Mouse (Mus musculus) left cerebral cortex, postnatal 14 days (tissue): ENCODE results near the gene Rnf138rt1. TPM values are rescaled to one million over a fixed set of nuclear protein-coding genes. Genes with fewer than 3 reads are reported as not detected.

Experiments
- DNase-seq, 2 experiments: peaks; one replicate each; pipeline ENCODE4 v3.0.0; 2021 to 2022; ENCODE audit warnings: low spot score in 2 of 2, mixed read lengths in 1 of 2
- intact Hi-C: fragments of 180-260 bp; cut with DNase I; formaldehyde crosslinking; loops from one replicate; pipeline ENCODE4 v1.15.1; 2025
- long read RNA-seq, 2 experiments: library from polyadenylated mRNA; stranded (forward); transcript quantifications; one replicate each; pipeline ENCODE4 v2.0.0; 2021
- total RNA-seq, 2 experiments: library from RNA; stranded (reverse); gene quantifications; 2 replicates each; pipeline ENCODE4 v1.2.3; 2021

Gene Rnf138rt1
- under 1 TPM; 0.31 to 0.57 TPM for total RNA-seq
- long read RNA-seq, experiment 1: 0 reads
- long read RNA-seq, experiment 2: 0 reads

DNA sequence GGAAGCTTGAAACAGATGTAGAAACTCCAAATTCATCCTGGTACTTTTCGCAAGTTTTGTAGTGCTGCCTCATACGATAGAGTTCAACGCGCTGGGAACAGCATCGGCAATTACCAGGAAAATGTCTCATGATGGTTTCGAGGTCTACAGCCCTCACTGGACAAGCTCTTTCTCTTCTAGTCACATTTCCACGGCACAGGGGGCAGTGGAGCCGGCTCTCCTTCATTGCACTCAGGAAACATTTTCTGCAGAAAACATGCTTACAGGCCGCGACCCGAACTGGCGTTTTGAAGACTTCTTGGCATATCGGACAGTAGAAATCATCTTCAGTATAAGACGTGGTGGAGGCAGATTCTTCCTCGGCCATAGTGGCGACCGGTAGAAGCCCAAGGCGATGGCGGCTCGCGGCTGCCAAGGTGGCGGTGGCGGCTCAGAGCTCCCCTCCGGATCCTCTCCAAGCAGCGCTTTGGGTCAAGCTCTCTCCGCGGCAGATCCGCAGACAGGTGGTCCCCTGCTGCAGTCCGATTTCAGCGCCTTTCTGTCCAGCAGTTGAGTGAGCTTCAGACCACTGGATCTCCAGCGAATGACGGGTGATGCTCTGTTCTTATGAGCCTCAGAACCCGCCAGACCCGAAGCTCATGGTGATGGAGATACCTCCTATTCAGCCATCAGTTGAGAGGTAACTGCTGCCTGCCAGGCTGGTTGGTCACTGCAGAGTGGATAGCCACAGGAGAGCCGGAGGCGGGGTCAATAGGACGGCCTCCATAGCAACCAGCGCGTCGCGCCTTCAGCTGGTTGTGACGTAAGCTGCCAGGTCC, at the start of gene Rnf138rt1:
Gene Rnf138rt1 (minus strand): TSS at position 713 of the 818 bp plus-strand sequence.
- peak; percentile 4 for DNase-seq
- intact Hi-C loops: no loop called here

DNA sequence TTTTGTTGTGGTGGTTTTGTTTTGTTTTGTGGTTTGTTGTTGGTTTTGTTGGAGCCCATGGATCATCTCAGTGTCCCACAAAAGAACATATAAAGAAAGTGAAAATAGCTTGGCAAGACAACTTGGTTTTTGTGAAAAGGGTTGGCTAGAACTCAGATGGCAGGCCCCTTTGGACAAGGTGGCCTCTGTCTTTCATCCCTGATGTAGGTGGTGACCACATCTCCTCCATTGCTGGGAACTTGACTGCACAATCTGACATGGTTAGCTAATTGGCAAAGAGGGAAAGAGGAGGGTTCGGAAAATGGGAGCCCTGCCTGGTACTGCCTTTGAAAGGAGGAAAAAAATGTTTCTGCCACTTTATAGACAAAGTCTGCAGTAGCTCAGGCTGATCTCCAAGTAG, 46.1 kb upstream of the Rnf138rt1 start:
- intact Hi-C loops: no loop called here
- DNase-seq: no peak

DNA sequence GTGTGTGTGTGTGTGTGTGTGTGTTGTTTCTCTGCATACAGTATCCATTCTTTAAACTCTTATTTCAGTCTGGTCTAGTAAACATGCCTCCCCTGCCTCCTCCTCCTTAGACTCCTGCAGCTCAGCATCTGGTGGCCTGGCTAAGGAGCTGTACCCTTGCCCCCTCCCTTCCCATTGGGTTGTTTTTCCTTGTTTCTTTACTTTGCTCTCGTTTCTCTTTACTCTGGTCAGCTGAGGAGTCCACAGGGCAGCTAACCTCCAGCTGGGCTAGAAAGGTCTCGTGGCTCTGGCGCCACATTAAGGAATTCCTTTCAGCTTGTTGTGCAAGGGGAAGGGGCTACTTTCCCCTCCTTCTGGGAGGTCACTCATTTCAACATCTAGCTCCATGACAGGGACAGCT, 5.2 kb upstream of the Rnf138rt1 start:
- intact Hi-C loops: no loop called here
- DNase-seq: no peak

DNA sequence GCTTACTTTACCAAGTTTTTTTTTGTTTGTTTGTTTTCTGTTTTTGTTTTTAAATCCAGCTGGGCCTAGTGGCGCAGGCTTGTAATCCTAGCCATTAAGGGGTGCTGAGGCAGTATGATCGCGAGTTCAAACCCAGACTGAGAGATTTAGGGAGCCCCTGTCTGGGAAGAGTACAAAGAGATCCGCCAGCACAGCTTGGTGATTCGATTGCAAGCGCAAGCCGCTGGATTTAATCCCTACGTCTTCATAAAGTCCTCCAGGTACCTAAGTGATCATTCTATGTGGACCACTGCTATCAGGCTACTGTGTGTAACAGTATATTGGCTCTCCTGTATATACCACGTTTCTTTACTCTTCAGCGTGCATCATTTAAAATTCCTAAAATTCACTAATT, 303 bp upstream of the Rnf138rt1 start:
- intact Hi-C loops: no loop called here
- no peak for DNase-seq

DNA sequence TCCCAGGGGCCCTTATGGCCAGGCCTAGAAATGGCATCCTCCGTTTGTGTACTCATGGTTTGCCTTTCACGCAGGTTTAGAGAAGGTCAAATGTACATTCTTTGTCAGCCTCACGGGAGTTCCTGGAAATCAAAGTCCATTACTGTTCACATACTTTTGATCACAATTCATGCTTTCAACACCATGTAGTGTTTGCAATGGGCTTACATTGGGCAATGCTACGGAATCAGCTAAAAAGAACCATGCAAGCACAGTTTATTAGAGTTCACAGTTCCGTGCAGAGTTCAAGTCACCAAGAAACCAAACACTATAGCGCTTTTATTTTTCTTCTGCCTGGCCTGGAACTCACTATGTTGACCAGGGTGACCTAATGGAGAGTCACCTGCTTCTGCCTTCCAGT, 15.1 kb downstream of the Rnf138rt1 start:
- intact Hi-C loops: no loop called here
- no peak for DNase-seq

DNA sequence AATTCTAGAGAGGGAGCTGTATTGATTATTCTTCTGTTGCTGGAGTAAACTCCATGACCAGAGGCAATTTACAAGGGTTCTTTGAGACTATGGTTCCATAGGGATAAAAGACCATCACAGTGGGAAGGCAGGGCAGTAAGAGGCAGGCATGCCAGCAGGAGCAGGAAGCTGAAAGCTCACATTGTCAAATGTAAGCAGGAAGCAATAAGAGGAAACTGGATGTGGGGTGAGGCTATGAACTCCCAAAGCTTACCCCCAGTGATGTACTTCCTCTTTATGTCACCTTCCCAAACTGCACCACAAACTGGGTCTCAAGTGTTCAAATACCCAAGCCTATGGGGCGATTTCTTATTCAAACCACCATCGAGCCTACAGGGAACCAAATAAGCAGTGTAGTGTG, 17.2 kb downstream of the Rnf138rt1 start:
- DNase-seq: no peak
- intact Hi-C loops: no loop called here

DNA sequence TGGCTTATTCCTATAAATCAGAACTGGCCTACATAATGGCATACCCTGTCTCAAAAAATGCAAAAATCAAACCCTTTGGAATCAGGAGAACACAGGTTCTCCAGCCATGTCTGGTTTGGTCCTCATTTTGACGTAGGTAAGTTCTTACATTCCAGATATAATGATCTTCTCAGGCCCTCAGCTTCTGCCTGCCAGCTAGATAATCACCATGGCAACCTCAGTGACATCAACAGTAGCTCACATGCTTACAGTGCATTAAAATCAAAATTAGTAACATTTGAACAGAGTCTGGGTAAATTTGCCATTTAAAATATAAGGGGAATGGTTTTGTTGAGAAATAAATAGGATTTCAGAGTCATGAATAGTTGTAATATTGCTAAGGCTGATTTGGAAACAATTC, 22.2 kb downstream of the Rnf138rt1 start:
- intact Hi-C loops: no loop called here
- DNase-seq: peak in 1 of 2 experiments; percentile 3

DNA sequence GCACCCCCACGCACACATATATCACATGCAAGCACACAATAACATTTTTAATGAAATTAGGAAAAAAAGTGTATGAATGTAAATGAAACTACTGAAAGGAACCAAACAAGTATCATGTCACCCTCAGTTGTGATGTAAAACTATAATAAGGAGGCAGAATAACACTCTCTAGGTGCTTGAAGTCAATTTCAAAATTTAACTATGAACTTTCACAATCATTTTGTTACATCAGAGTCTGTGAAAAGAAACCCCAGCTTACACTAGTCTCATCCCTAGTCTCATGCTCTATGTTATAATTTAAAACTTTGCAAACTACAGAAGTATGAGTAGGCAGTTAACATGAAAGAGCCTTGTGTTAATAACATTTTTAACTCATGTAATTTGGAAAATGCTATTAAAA, 27.0 kb downstream of the Rnf138rt1 start:
- DNase-seq: no peak
- intact Hi-C loops: no loop called here

DNA sequence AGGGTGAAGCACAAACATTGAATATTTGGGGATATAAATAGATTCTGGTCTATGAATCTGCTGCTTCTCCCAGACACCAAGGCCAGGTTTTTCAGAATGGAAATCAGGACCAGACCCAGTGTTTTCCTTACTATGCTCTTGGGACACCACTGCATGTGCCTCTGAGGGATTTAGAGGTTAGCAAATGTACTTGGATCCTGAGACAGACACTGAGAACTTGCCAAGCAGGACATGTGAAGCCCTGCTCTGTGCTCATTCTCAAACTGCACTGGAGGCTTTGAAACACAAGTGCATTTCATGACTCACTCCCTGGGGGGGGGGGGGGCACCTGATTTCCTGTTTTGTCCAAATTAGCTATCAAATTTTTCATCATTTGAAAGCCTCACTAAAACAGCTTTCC, 37.5 kb downstream of the Rnf138rt1 start:
- intact Hi-C loops: no loop called here
- DNase-seq: no peak

DNA sequence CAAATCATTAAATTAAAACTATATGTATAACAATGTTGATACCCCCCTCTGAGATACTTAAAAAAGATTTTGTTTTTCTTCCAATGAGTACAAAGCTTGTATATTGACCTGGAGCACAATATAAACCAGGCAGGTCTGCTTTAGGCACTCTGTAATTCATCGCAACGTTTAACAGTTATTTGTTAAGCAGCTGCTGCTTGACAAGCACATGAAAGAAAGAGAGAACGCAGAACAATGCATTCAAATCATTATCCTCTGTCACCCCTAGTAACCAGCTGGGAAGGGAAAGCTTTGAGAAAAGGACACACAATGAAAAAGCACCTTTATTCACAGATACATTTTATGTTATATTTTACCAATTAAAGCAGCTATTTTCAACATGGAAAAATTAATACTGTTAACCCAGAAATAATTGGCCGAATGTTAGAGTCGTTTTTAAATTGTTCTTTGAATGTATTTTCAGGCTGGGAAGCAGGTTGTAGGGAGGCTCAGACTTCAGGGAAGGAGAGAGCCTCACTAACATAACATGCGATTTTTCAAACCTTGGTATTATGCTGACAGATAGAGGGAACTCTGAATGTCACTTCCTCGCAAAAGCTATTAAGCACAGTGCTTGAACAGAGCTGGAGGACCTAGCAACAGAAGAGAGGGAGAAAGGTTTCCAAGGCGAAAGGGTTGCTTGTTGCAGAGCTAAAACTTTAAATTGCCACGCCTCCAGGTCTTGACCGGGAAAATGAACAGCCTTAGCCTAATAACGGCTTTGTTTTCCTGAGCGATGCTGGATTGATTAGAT, 38.1 kb downstream of the Rnf138rt1 start:
- intact Hi-C loops: no loop called here

DNA sequence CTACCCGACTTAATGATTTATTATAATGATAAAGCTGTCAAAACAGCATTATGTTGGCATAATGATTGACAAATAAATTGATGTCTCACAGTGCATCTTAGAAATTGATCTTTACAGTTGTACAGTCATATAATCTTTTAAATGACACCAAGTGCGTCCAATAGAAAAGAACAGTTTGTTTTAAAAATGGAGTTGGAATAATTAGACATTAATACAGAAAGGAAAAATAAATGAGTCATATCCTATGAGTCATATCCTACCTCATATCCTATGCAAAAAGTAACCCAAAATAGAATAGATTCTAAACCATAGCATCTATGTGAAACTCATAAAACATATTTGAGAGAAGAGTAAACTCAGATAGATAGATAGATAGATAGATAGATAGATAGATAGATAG, 40.5 kb downstream of the Rnf138rt1 start:
- DNase-seq: no peak

More for the DNA sequence above, 38.1 kb downstream of the Rnf138rt1 start:
- DNase-seq: no peak

More for the DNA sequence above, 40.5 kb downstream of the Rnf138rt1 start:
- intact Hi-C loops: no loop called here

Other genes with a start within 250 kb of the Rnf138rt1 start
- 1 to 10 TPM; 2.0 to 2.5 TPM for gene Grpr, start 211.7 kb downstream of the Rnf138rt1 start, total RNA-seq
- gene Ap1s2, start 147.7 kb upstream of the Rnf138rt1 start, total RNA-seq: 10 to 100 TPM; 25.2 to 37.2 TPM
- gene Zrsr2, start 197.3 kb upstream of the Rnf138rt1 start, total RNA-seq: 10 to 100 TPM; 37.7 to 57.0 TPM